Comparison of ENCODE assay signal across 33 mouse cellular contexts in the genomic region with DNA sequence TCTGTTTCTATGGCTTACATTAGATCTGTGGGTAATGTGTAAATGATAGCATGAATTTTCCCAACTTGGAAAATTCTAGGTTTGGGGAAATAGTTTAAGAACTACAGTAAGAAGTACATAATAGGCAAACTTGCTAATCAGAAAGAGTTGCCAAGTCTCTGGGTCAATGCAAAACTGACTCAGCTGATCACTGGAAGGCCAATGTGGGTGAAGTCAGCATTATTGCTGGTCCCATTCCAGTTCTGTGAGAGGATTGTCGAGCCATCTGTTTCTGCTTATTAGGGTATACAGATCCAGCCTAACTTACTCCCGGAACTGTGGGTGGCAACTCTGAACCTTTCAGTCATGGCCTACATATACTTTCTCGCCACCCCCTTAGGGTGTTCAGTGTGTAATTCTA. TPM values are rescaled to one million over a fixed set of nuclear protein-coding genes. Genes with fewer than 3 reads are reported as not detected.
DNase-seq lines count a peak whose midpoint lies in the region; ATAC-seq lines count a peak whose summit lies in the region.
"Had no signal": no experiment of that assay in that cellular context is flagged by ENCODE, and none has a peak within 500 bp of the region (broad histone marks: within the 10 kb centered on the region; RNA-seq: fewer than 3 reads in every experiment).

No protein-coding gene starts in this region.

- H3K9me3 ChIP-seq in embryonic facial prominence, embryonic 14.5 days (ENCODE audit: control insufficient read depth, low read length), result no peaks in the 10 kb centered on the region
- no peaks in the 10 kb centered on the region for H3K9me3 ChIP-seq in embryonic facial prominence, embryonic 10.5 days
- H3K9me3 ChIP-seq: embryonic facial prominence, embryonic 15.5 days; heart, embryonic 12.5 days; heart, embryonic 15.5 days; hindbrain, embryonic 10.5 days; hindbrain, embryonic 13.5 days had no signal

- H3K4me3 ChIP-seq in embryonic facial prominence, embryonic 14.5 days (ENCODE audit: low read depth, low read length), result no peak overlapping the region
- H3K4me3 ChIP-seq in embryonic facial prominence, embryonic 10.5 days, result no peak overlapping the region
- H3K4me3 ChIP-seq: embryonic facial prominence, embryonic 15.5 days; heart, embryonic 12.5 days; heart, embryonic 15.5 days; hindbrain, embryonic 10.5 days; hindbrain, embryonic 13.5 days had no signal

- no peaks in the 10 kb centered on the region for H3K4me1 ChIP-seq in embryonic facial prominence, embryonic 14.5 days (ENCODE audit: control insufficient read depth, insufficient read depth, low read length)
- no peaks in the 10 kb centered on the region for H3K4me1 ChIP-seq in embryonic facial prominence, embryonic 10.5 days
- H3K4me1 ChIP-seq: embryonic facial prominence, embryonic 15.5 days; heart, embryonic 12.5 days; heart, embryonic 15.5 days; hindbrain, embryonic 10.5 days; hindbrain, embryonic 13.5 days had no signal

- no peak overlapping the region for H3K27ac ChIP-seq in embryonic facial prominence, embryonic 14.5 days (replicated peaks; ENCODE audit: low read depth, low read length)
- no peak overlapping the region for H3K27ac ChIP-seq in embryonic facial prominence, embryonic 10.5 days (replicated peaks)
- H3K27ac ChIP-seq: embryonic facial prominence, embryonic 15.5 days; heart, embryonic 15.5 days; hindbrain, embryonic 10.5 days; hindbrain, embryonic 13.5 days; hindbrain, postnatal 0 days had no signal

- ATAC-seq in embryonic facial prominence, embryonic 14.5 days (ENCODE audit: low read depth), result no peak
- ATAC-seq: activated CD4-positive, CD25-positive, alpha-beta regulatory T cell, adult 4 months; forebrain, embryonic 14.5 days; forebrain, postnatal 0 days; hindbrain, postnatal 0 days; inflammation-experienced regulatory T-cells, adult 6 months; intestine, embryonic 16.5 days had no signal

- DNase-seq in adrenal gland, adult (ENCODE audit: inconsistent age in 2 of 2, low spot score in 1 of 2), result peak; percentile 8 to 77
- DNase-seq in adrenal gland, postnatal 25 days, result no peak
- peak; percentile 19 for DNase-seq in embryonic facial prominence, embryonic 14.5 days (ENCODE audit: low spot score)
- no peak for DNase-seq in embryonic facial prominence, embryonic 10.5 days (ENCODE audit: low spot score)
- DNase-seq in adrenal gland, postnatal 14 days, result peak; percentile 17
- DNase-seq in cerebellum, adult 9-10 months, result no peak
- no peak for DNase-seq in gastrocnemius, adult 18-20 months (ENCODE audit: low spot score)
- no peak for DNase-seq in embryo, embryonic 9.5 days (ENCODE audit: extremely low spot score)
- DNase-seq: B cell, adult 2 months; cerebellum, adult 18-20 months; cerebellum, adult 9-11 months; cerebellum, postnatal 25 days; forebrain, postnatal 0 days; gastrocnemius, postnatal 25 days; heart, adult 18-20 months; heart, postnatal 10 days; heart, postnatal 36 days; kidney, adult 18-20 months; kidney, adult 9 months had no signal

- H3K4me2 ChIP-seq in embryonic facial prominence, embryonic 14.5 days (ENCODE audit: low read depth, low read length), result no peak overlapping the region
- H3K4me2 ChIP-seq: embryonic facial prominence, embryonic 15.5 days; heart, embryonic 12.5 days; heart, embryonic 15.5 days; hindbrain, embryonic 13.5 days had no signal

- H3K27me3 ChIP-seq in embryonic facial prominence, embryonic 14.5 days (replicated peaks; ENCODE audit: control insufficient read depth, insufficient read depth, low read length), result no peaks in the 10 kb centered on the region
- no peaks in the 10 kb centered on the region for H3K27me3 ChIP-seq in embryonic facial prominence, embryonic 10.5 days (replicated peaks; ENCODE audit: low read depth, poor library complexity, severe bottlenecking)
- H3K27me3 ChIP-seq: CH12.LX; embryonic facial prominence, embryonic 15.5 days; heart, embryonic 12.5 days; heart, embryonic 15.5 days; hindbrain, embryonic 13.5 days had no signal

- H3K36me3 ChIP-seq in embryonic facial prominence, embryonic 14.5 days (ENCODE audit: control insufficient read depth, insufficient read depth, low read length), result no peaks in the 10 kb centered on the region
- H3K36me3 ChIP-seq in embryonic facial prominence, embryonic 10.5 days (replicated peaks), result no peaks in the 10 kb centered on the region
- H3K36me3 ChIP-seq: embryonic facial prominence, embryonic 15.5 days; G1E; heart, embryonic 12.5 days; heart, embryonic 15.5 days; hindbrain, embryonic 10.5 days; hindbrain, embryonic 13.5 days had no signal

- 70% methylated on average over 3 of the region's 3 CpGs for WGBS in embryonic facial prominence, embryonic 14.5 days
- WGBS in embryonic facial prominence, embryonic 10.5 days, result 80% methylated on average over 3 of the region's 3 CpGs

- no peak overlapping the region for H3K9ac ChIP-seq in embryonic facial prominence, embryonic 14.5 days (ENCODE audit: low read depth, low read length)
- H3K9ac ChIP-seq: embryonic facial prominence, embryonic 15.5 days; forebrain, postnatal 0 days; heart, embryonic 12.5 days; heart, embryonic 15.5 days; hindbrain, embryonic 13.5 days had no signal

RNA-seq across cellular contexts. Expression of gene Gabrg3, which starts 55.8 kb away (rescaled TPM):
- total RNA-seq in adrenal gland, postnatal 25 days (2021), result 4.0 and 4.3 TPM in 2 replicates
- polyA plus RNA-seq in embryonic facial prominence, embryonic 14.5 days (2014; fragmentation: Nextera tagmentation; extraction: Ambion mirVana), result 0.77 and 0.96 TPM in 2 replicates
- 0.20 and 0.27 TPM in 2 replicates for polyA plus RNA-seq in embryonic facial prominence, embryonic 10.5 days (2016; fragmentation: Nextera tagmentation; extraction: Ambion mirVana)
- total RNA-seq in adrenal gland, postnatal 14 days (2021), result 1.8 and 2.2 TPM in 2 replicates
- total RNA-seq in gastrocnemius, adult 18-20 months (2021), result not detected
- total RNA-seq: CH12.LX; common myeloid progenitor, adult 5-6 weeks; gastrocnemius, adult 8-10 months; gastrocnemius, postnatal 25 days had no signal
- polyA plus RNA-seq: G1E; hindbrain, embryonic 10.5 days; inflammation-experienced regulatory T-cells, adult 6 months had no signal

Comparison
In these comparisons a context has a peak if more than half of its experiments do, and no peak if none do; other contexts are left out.
1. DNase-seq: peak in adrenal gland, adult (2 of 2), embryonic facial prominence, embryonic 14.5 days (single experiment) and adrenal gland, postnatal 14 days (single experiment); none in adrenal gland, postnatal 25 days (single experiment), embryonic facial prominence, embryonic 10.5 days (single experiment), cerebellum, adult 9-10 months (single experiment), gastrocnemius, adult 18-20 months (single experiment) and embryo, embryonic 9.5 days (single experiment).